Mouse (Mus musculus) fat pad, adult 2 months (tissue): Measurements from ENCODE around the gene Smndc1.

ENCODE experiments used
- DNase-seq: peaks from one replicate; pipeline ENCODE4 v3.0.0-alpha.2; 2011; ENCODE audit warnings: low read depth, low spot score; ENCODE audit errors: extremely low read depth

Gene Smndc1

GRCm38 (mm10) chr19:53389851-53390431 is 437 bp downstream of the Smndc1 start:
- no peak for DNase-seq

GRCm38 (mm10) chr19:53389417-53389816 is 961 bp downstream of the Smndc1 start:
- no peak for DNase-seq

GRCm38 (mm10) chr19:53383336-53383735 is 7.0 kb downstream of the Smndc1 start:
- DNase-seq: no peak

GRCm38 (mm10) chr19:53378421-53378820 is 12.0 kb downstream of the Smndc1 start:
- no peak for DNase-seq

- no peak for DNase-seq
Observed at GRCm38 (mm10) chr19:53377652-53378051, 12.7 kb downstream of the Smndc1 start.

GRCm38 (mm10) chr19:53375816-53376215 is 14.6 kb downstream of the Smndc1 start:
- no peak for DNase-seq

GRCm38 (mm10) chr19:53375299-53375698 is 15.1 kb downstream of the Smndc1 start:
- DNase-seq: no peak

- no peak for DNase-seq
Observed at GRCm38 (mm10) chr19:53373570-53373969, 16.8 kb downstream of the Smndc1 start.

GRCm38 (mm10) chr19:53371666-53372065 is 18.7 kb downstream of the Smndc1 start, which contains the start of gene Gm10197:
Gm10197 (minus strand) TSS chr19:53371766.
- no peak for DNase-seq

GRCm38 (mm10) chr19:53370233-53370632 is 20.1 kb downstream of the Smndc1 start:
- no peak for DNase-seq

- no peak for DNase-seq
Observed at GRCm38 (mm10) chr19:53369469-53370043, 20.8 kb downstream of the Smndc1 start.

GRCm38 (mm10) chr19:53366881-53367280 is 23.5 kb downstream of the Smndc1 start:
- DNase-seq: peak; percentile 26

GRCm38 (mm10) chr19:53366057-53366775 is 24.2 kb downstream of the Smndc1 start:
- DNase-seq: no peak

- DNase-seq: peak; percentile 33
Observed at GRCm38 (mm10) chr19:53364963-53365362, 25.4 kb downstream of the Smndc1 start.

GRCm38 (mm10) chr19:53364551-53364950 is 25.8 kb downstream of the Smndc1 start:
- no peak for DNase-seq

- DNase-seq: no peak
Observed at GRCm38 (mm10) chr19:53362967-53363366, 27.4 kb downstream of the Smndc1 start.

GRCm38 (mm10) chr19:53360265-53360958 is 30.0 kb downstream of the Smndc1 start:
- no peak for DNase-seq

GRCm38 (mm10) chr19:53359160-53360033 is 31.0 kb downstream of the Smndc1 start:
- no peak for DNase-seq

- DNase-seq: no peak
Observed at GRCm38 (mm10) chr19:53355065-53355464, 35.3 kb downstream of the Smndc1 start.

GRCm38 (mm10) chr19:53354271-53355000 is 35.9 kb downstream of the Smndc1 start:
- DNase-seq: no peak
